Mouse (Mus musculus) spleen, postnatal 36 days (tissue): ENCODE measurements at regions not wholly inside any gene's neighbourhood (a gene's known extent, or its start where the extent isn't known, plus 50 kb on each side); places are given as distances from the start of the nearest gene placed in this dataset.

ENCODE experiments used
- DNase-seq, 2 experiments: peaks; one replicate each; pipeline ENCODE4 v3.0.0; 2022; ENCODE audit warnings: low spot score in 2 of 2, mixed read lengths in 1 of 2

DNA sequence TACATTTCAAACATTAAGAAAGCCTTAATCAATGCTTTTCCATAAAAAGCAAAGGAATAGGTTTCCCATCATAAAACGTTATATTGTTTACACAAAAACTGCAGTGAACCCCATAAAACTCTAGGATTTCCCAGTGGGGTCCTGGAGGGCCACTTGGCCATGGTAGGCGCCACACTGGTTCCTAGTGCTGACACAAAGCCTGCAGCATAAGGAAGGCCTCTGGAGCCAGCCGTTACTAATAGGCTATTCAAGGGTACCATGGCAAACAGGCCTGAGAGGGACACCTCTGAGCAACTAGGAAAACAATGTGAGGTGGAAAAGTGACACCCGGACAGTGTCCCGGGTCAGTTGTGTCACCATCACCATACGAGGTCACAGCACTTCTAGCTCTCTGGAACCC lies 231.9 kb downstream of the Ttc32 start:
- DNase-seq = no peak

DNA sequence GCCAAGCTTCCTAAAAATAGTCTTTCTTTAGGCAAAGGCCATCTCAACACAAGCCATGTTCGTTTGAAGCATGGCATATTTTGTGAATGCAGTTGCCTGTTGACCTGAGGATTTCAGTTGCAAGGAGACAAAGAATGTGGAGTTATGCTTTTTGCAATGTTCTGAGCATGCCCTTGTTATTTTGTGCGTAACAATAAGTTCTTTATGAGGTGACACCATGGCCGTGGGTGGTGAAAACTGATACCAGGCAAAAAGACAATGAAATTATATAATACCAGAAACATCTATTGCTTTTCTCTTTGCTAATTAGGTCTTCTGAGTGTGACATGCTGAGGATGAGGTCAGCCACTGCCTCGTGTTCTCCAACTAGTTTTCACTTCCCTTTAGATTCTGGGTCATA lies 236.4 kb downstream of the Ttc32 start:
- DNase-seq = no peak

GRCm38 (mm10) chr12:9271484-9271883 lies 241.7 kb downstream of the Ttc32 start:
- DNase-seq = no peak

DNA sequence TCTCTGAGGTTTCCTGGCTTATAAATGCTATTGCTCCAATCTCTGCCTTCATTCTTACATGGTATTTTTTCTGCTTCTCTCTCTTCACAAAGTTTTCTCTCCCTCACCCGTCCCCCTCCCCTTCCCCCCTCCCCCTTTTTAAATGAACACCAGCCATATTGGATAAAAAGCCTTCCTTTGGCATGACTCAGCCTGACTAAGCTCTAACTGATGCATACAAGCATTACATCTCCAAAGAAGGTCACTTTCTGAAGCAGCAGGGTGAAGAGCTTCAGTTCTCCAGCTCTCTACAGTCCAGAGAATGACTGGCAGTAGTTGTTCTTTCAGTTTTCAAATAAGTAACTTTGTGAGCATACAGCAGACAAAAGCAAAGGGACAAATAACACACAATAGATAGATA lies 244.4 kb downstream of the Ttc32 start:
- no peak for DNase-seq

DNA sequence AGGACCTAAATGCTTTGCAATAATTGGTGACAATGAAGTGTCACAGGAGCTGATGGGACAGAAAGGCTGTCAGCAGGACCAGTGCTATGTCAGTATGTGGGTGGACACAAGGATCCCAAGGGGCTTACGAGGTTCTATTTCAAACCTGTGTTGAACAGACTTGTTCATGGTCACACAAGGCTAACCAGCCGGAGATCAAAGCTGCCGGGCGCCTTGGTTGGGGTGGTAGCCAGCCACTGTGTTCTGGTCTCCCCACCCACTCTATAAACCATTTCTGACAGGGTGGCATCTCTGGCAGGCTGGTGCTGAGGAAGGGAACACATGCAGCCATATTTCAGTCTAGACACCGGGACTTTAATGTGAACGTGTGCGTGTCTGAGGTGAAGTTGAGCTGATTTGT lies 245.9 kb downstream of the Ttc32 start:
- no peak for DNase-seq

GRCm38 (mm10) chr12:9278735-9279134 lies 248.9 kb downstream of the Ttc32 start:
- DNase-seq = no peak

DNA sequence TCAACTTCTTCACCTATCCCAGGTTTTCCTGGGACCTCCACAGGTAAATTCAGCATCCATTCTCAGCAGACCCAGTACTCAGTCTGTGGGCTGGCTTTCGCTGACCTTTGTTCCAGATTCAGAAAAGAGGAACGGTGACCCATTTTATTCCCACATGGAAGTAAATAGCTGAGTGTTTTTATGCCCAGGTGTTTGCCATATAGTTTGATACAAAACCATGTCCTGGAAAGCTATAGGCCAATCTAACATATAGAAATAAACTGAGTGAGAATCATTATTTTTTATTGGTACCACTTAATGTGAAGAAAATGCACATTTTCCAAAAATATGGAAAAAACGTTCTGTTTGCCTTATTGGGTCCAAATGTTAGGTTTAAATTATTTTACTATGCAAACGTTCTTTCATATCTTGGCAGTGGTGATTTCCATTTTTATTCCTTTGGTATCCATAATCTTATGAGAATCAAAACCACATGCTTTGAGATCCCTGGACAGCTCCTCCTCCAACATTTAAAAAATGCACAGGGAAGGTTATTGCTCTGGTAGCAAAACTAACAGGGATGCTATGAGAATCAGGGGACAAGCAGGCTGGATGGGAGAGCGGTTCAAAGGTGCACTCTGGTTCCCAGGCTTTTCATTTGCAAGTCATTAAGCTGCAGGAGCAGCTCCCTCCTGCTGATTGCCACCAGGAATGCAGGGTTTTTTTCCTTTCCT lies 250.3 kb downstream of the Ttc32 start:
- DNase-seq = no peak

GRCm38 (mm10) chr12:9287271-9287670 lies 257.5 kb downstream of the Ttc32 start:
- DNase-seq = no peak

DNA sequence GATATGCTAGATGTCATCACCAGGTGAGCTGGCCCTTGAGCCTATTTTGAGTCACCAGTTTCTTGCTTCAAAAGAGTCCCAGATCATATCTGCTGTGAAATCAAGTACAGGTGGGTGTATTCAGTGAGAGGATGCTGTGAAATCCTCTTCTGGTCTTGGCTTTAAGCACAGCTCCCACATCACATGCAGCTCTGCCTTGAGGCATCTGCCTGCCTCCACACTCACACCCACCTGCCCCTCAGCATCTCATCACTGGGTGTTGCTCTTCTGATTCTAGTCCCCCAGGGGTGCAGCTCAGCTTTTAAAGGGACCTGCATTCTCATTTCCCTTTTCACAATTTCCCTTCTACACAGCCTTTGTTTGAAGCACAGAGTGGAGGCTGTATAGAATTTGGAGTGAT lies 262.9 kb downstream of the Ttc32 start:
- DNase-seq = no peak

GRCm38 (mm10) chr12:9295211-9295610 lies 265.4 kb downstream of the Ttc32 start:
- no peak for DNase-seq

DNA sequence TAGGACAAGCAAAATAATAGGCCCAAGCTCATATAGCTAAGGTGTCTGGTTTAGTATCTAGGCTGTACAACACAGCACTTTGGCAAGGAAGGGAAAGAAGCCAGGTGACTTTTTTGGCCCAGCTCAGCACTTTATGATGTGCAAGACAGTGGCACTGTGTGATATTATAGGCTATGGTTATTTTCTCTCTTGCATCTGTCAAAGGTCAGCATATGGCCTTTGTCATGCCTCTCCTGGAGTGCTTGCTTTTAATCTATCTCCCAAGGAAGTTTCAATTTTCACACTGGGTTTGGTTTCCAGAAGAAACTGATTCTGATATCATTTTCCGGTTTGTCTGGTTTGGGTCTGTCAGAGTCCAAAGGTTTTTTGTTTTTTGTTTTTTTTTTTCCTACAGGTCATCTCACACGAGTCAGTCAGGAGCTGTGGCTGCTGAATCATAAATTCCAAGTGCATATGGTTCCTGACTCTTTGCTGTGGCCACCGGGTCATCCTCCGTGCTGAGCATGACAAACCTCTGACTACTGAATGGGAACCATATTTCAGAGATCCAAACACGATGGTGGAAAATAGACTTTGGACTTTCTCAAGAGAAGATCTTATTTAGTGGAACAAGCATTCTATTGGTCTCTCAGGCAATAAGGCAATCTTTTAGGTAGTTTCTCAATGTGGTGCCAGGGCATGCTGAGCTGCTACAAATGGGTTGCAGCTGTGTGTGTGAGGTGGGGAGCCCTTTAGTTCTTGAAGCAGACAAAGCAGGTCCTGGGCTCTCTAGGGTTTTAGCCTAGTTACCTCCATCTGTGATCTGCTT lies 269.3 kb downstream of the Ttc32 start:
- DNase-seq = no peak

DNA sequence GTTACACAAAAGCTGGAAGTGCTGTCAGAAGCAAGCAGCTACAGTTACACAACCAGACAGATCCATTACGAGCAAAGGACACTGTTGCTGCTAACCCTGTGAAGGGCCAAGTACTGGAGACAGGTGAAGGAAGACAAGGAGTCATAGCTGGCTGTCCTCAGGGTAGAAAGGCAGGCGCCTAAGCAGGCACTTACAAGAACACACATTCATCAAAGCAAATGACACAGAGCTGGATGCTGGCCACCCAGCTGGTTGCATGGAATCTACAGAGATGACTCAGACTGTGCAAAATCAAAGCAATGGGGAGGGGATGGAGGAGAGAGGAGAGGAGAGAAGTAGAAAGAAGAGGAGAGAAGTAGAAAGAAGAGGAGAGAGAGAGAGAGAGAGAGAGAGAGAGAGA lies 265.8 kb upstream of the Osr1 start:
- DNase-seq = no peak

DNA sequence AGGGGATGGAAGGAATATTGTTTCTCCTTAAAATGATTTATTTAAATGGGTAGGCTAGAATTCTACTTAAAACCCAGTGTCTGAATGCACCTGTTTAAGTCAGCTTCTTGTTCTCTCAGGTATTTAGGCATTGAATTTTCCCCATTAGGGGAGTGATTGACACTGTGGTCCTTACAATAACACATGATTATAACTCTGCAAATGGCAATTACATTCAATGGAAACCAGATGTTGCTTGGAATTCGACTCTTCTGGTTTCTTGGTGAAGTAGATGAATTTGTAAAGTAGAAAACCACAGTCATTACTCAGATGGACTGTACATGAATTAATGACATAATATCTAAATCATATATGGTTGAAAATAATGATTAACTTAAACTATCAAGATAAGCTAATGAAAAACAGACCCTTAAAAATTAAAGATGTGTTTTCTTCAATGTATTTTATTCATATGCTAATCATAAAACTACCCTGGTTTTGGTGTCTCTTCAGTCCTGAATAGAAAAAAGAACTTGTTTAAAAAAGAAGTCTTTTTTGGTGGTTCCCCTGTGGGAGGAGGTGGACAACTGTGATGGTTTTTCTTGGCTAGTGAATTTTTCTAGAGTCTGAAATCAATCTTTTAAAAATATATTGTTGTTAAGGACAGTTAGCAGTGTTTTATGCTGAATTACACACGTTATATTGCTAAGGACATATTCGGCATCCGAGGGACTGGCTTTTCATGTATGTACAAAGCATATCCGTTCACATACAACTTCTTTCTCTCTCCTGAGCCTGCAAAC lies 231.8 kb upstream of the Osr1 start:
- DNase-seq = no peak

GRCm38 (mm10) chr12:9338801-9339231 lies 231.1 kb upstream of the Osr1 start:
- DNase-seq = no peak

GRCm38 (mm10) chr12:9340769-9341168 lies 229.1 kb upstream of the Osr1 start:
- no peak for DNase-seq

- no peak for DNase-seq
Measured at GRCm38 (mm10) chr12:9345359-9345758, 224.6 kb upstream of the Osr1 start.

GRCm38 (mm10) chr12:9355512-9355911 lies 214.4 kb upstream of the Osr1 start:
- no peak for DNase-seq

DNA sequence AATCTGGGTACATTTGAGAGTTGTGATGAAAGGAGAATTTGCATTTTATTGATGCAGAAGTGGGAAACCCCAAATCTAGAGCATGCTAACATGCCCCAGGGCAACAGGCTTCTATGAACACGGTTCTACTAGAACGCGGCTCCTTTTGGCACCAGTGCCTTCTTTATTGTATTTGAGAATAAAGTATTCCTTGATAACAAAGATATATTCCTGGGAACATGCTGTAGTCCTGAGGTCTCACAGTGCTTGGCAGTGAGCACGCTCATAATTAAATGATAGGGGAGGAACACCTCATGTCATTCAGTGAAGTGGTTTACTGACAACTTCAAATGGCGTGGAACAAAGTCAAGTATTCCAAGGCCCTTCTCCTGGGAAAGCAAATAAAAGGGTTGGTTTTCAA lies 212.1 kb upstream of the Osr1 start:
- no peak for DNase-seq

DNA sequence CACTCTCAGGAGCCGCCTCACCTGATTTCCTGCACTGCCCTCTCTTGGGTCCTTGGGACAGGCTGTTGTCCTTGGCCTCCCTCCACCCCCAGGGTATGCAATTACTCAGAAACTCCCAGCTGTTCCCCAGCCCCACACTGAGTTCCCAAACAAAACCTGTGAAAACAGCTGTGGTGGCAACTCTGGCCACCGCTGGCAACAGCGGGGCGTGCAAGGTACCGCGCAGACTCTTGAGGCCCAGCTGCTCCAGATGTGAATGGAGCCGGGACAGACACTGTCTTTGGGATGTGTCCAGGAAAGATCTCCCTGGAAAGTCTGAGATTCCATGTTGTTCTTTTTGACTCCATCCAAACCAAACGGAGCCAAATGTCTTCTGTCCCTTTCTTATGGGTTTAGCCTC lies 211.0 kb upstream of the Osr1 start:
- no peak for DNase-seq

DNA sequence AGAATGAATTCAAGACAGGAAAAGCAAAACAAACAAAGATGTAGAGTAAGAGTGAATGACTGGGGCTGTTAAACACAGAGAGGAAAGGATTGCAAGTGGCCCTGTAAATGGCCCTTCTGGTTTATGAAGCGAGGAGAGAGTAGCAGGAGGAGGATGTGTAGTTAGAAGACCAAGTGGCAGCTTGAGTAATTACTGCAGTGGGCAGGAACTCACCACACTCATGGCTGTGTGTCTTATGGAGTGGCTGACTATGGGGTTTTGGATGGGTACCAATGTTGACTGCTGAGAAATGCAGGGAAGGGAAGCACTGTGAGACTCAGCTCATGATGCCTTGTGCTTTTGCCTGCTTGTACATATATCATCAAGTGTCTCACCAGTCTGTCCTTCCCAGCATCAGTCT lies 204.0 kb upstream of the Osr1 start:
- DNase-seq = no peak

- no peak for DNase-seq
Measured at GRCm38 (mm10) chr12:9368682-9369081, 201.2 kb upstream of the Osr1 start.

DNA sequence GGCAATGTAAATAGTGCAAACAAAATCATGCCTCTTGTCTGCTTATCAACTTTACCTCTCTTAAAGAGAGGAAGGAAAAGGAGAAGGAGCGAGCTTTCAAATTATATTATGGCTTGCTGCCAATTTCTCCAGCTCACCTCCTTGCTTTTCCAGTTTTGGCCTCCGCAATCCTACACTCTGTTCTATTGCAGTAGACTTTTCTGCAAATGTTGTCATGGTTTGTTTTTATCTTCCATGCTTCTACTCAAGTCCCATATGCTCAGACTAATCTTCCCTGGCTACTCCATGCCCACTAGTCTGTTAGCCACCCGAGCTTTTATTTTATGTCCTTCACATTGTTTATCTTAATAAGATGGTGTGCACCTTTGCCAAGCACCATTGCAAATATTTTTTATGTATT lies 168.0 kb upstream of the Osr1 start:
- DNase-seq = no peak

DNA sequence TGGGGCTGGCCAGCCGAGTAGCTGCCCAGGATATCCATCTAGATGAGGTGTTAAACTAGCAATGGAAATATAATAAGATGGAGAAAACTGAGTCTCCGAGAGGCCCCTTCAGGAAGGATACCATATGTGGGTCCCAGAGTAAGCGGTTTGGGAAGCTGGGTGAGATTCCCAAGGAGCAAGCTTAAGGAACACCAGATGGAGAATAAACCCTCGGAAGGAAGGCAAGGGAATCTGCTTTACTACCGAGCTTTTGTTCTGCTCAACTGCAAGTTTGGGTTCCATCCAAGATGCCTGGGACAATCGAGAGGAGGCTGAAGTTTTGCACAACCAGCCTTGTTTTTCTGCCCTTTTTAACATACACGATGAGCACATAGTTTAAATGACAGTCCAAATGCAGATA lies 164.9 kb upstream of the Osr1 start:
- no peak for DNase-seq
